Mouse (Mus musculus) erythroblast, embryonic 14.5 days (primary cell): Measurements from ENCODE around the gene Ccdc69.

Source experiments
- GATA1 ChIP-seq: IDR thresholded peaks from 2 replicates; pipeline ENCODE4 v1.6.1; 2012; ENCODE audit warnings: low read length, inconsistent platforms, mixed read lengths
- TAL1 ChIP-seq: IDR thresholded peaks from 3 replicates; pipeline ENCODE4 v1.6.1; 2012; ENCODE audit warnings: low read length, inconsistent platforms, mixed read lengths

DNA sequence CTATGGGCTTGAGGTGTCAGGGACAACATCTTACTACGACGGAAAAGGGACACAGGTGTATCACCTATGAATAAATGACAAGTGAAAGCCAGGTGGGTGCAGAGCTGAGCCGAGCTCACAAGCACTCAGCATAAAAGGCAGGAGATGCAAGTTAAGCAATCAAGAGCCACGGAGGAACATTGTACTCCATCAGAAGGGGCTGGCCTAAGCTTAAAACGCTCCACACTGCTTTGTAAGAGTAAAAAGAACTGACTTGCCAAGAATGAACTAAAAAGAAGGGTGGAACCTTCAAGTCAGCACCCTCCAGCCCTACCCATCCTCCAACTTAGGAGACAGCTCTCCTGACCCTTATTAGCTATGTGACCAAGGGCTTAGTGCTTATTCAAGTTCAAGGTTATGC, 55.4 kb downstream of the Ccdc69 start:
- TF ChIP-seq GATA1 (no peak), TAL1 (no peak)
